Mouse (Mus musculus): ENCODE results near the gene Morn2. TPM values are rescaled to one million over a fixed set of nuclear protein-coding genes. Genes with fewer than 3 reads are reported as not detected.
A peak's percentile ranks its signal among the peaks of the same experiment; 100 is the strongest.
"Not testable (repeated sequence)": the region's sequence is repeated elsewhere in the genome, so short reads cannot be mapped to it uniquely, and the experiment has no call there.

Morn2 gene
- polyA plus RNA-seq (2012; rRNA removed) = 4.2 and 7.5 TPM in 2 replicates

DNA sequence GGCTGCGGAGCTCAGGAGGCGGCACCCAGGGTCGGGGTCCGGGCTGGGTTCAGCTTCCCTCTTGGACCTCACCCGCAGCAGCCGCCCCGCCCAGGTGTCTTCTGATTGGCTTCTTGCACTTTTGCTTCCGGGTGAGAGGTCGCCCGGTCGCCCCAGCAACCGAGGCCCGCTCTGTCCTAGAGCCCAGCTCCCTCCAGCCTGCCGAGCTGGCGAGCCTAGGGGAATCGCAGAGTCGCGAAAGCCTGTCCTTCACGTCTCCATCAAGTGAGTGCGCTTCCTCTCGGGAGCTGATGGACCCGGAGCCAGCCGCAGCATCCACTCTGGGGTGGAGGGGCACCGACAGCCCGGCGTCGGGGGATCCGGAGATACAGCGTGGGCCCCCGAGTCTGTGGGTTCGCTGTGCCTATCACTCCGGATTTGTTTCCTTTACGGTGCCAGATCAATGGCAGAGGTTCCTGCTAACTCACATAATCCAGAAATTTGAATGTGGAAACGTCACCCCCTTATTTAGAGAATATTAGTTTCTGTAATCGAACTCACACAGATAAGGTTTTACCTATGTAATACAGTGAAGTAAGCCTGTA lies at the start of gene Morn2, which contains the start of gene Dhx57:
Gene Morn2, plus strand, starts transcription at position 130 of the 584 bp plus-strand sequence.
Gene Dhx57, minus strand, starts transcription at position 403 of the 584 bp plus-strand sequence.
- H3K4me3 ChIP-seq (replicated peaks; ENCODE audit: extremely low read depth, low read depth, low read length) = peak within 1 kb of the TSS; percentile 97
- 2% methylated on average over 35 of the region's 35 CpGs for WGBS

DNA sequence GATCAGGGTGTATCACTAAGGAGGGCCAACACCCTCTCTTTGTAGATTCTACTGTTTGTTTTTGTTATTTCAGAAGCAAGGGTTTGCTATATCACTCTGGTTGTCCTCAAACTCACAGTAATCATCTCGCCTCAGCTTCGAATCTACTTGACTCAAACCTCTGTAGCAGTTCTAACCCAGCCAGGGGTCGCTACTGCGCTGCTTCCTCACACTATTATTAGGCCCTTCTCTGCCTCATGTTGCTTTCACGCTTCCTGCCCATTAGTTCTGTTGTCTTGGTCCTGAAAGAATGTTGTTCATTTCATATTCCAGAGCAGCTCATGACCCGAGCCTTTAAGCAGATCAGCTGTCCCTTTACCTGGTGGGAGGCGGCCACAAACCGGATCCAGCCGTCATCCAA lies 48.4 kb upstream of the Morn2 start:
- Histone ChIP-seq H3K4me1 (ENCODE audit: control insufficient read depth, insufficient read depth, low read length) (no peaks in the 10 kb centered on the region), H3K4me3 (replicated peaks; ENCODE audit: extremely low read depth, low read depth, low read length) (no peak overlapping the region)
- WGBS = 86% methylated on average over 9 of the region's 9 CpGs
- no peak for TF ChIP-seq CTCF (IDR thresholded peaks at IDR 0.05; ENCODE audit: insufficient read depth, low read length)
- DNase-seq = no peak

More for the DNA sequence above, at the start of gene Morn2, which contains the start of gene Dhx57:
- peak; percentile 99 for DNase-seq
- TF ChIP-seq POLR2A (IDR thresholded peaks at IDR 0.05; ENCODE audit: borderline replicate concordance, extremely low read depth, low read depth, low read length) (peak; percentile 36; the same call in 1 of the 2 replicates), CTCF (IDR thresholded peaks at IDR 0.05; ENCODE audit: insufficient read depth, low read length) (no peak)
- H3K4me1 ChIP-seq (ENCODE audit: control insufficient read depth, insufficient read depth, low read length) = peaks cover 7% of the 10 kb centered on the region; the same call in 1 of the 2 replicates

DNA sequence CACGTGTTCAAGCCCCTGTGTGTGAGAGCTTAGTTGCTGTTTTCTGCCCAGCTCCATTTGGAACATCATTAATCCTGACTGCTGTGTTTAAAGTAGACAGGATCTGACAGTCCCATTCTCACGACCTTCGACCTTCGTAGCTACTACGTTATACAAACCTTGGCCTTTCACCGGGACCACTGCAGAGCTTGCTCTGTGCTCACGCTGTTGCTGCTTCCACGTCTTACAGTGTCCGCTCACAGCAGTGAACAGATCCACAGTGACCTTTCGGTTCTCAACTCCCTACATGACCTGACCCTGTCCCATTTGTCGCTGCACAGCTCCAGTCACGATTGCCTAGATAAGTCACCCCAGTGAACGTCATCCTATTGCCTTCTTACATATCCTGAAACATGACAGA lies 46.9 kb upstream of the Morn2 start:
- WGBS = 66% methylated on average over 13 of the region's 13 CpGs
- DNase-seq = no peak
- Histone ChIP-seq H3K4me3 (replicated peaks; ENCODE audit: extremely low read depth, low read depth, low read length) (no peak overlapping the region), H3K4me1 (ENCODE audit: control insufficient read depth, insufficient read depth, low read length) (no peaks in the 10 kb centered on the region)
- TF ChIP-seq POLR2A (IDR thresholded peaks at IDR 0.05; ENCODE audit: borderline replicate concordance, extremely low read depth, low read depth, low read length) = no peak
- TF ChIP-seq CTCF (IDR thresholded peaks at IDR 0.05; ENCODE audit: insufficient read depth, low read length) = no peak

DNA sequence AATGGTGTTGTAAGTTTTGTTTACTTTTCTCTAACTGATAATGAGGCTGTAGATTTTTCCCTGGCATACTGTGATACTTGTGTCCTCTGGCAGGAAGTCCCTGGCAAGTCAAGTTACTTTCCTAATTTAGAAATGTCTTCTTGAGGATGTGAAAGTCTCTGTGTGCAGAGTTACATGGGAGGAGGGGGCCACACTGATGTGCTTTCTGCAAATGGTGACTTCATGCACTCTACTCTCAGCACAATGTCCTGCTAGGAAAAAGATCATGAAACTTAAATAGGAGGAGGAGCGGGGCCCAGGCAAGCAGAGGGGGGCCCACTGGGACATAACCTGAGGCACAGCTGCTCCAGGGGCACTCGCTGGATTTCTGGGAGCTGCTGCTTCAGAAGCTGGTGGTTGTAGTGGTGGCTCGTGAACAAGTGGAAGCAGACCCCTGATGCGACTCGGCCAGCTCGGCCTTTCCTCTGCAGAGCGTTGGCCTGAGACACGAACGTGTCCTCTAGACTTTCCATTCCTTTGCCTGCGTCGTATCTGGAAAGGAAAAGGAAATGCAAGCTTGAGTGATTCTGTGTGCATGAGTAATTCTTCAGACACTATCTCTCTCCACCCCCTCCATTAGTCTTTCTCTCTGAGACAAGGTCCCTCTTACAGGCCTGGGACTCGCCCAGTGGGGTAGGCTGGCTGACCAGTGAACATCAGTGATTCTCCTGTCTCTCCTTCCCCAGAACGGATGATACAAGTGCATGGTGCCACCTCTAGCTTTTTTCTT lies 37.1 kb upstream of the Morn2 start:
- Histone ChIP-seq H3K4me3 (replicated peaks; ENCODE audit: extremely low read depth, low read depth, low read length) (no peak overlapping the region), H3K4me1 (ENCODE audit: control insufficient read depth, insufficient read depth, low read length) (peaks cover 13% of the 10 kb centered on the region)
- WGBS = 47% methylated on average over 13 of the region's 13 CpGs
- DNase-seq = no peak
- TF ChIP-seq CTCF (IDR thresholded peaks at IDR 0.05; ENCODE audit: insufficient read depth, low read length) (no peak), POLR2A (IDR thresholded peaks at IDR 0.05; ENCODE audit: borderline replicate concordance, extremely low read depth, low read depth, low read length) (no peak)

DNA sequence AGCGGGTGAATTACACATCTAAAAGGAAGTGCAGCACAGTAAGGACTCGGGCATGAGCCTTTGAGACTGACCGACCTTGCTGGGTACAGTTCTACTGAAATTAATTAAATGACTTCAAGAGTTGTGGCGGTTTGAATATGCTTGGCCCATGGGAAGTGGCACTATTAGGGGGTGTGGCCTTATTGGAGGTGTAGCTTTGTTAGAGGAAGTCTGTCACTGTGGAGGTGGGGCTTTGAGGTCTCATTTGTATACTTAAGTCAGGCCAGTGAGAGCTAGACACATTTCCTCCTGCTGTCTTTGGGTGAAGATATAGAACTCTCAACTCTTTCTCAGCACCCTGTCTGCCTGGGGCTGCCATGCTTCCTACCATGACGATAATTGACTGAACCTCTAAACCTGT lies 35.6 kb upstream of the Morn2 start:
- no peak for DNase-seq
- TF ChIP-seq POLR2A (IDR thresholded peaks at IDR 0.05; ENCODE audit: borderline replicate concordance, extremely low read depth, low read depth, low read length) (no peak), CTCF (IDR thresholded peaks at IDR 0.05; ENCODE audit: insufficient read depth, low read length) (no peak)
- Histone ChIP-seq H3K4me3 (replicated peaks; ENCODE audit: extremely low read depth, low read depth, low read length) (no peak overlapping the region), H3K4me1 (ENCODE audit: control insufficient read depth, insufficient read depth, low read length) (peaks cover 13% of the 10 kb centered on the region)
- WGBS = 95% methylated on average over 5 of the region's 5 CpGs

DNA sequence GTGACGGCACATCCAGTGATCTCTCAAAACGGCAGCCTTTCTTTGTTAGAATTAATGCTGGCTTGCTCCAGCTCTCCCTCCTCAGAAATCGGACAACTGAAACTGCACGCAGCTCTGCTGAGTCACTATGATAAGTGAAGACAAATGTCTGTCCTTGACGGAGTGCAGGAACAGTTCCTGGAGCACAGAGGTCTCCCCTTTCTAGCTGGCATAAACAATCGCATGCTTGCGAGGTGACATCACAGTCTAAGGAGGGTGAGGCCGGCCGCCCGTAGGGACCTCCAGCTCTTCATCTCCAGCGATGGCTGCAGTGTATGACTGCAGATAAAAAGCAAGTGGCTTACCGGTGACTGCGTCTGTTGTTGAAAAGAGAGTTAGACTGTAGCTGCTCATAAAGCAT lies 34.8 kb upstream of the Morn2 start:
- DNase-seq = peak; percentile 48
- TF ChIP-seq POLR2A (IDR thresholded peaks at IDR 0.05; ENCODE audit: borderline replicate concordance, extremely low read depth, low read depth, low read length) (peak; percentile 39; the same call in 1 of the 2 replicates), CTCF (IDR thresholded peaks at IDR 0.05; ENCODE audit: insufficient read depth, low read length) (no peak)
- no peak overlapping the region for H3K4me3 ChIP-seq (replicated peaks; ENCODE audit: extremely low read depth, low read depth, low read length)
- 30% methylated on average over 13 of the region's 13 CpGs for WGBS
- H3K4me1 ChIP-seq (ENCODE audit: control insufficient read depth, insufficient read depth, low read length) = peaks cover 13% of the 10 kb centered on the region

DNA sequence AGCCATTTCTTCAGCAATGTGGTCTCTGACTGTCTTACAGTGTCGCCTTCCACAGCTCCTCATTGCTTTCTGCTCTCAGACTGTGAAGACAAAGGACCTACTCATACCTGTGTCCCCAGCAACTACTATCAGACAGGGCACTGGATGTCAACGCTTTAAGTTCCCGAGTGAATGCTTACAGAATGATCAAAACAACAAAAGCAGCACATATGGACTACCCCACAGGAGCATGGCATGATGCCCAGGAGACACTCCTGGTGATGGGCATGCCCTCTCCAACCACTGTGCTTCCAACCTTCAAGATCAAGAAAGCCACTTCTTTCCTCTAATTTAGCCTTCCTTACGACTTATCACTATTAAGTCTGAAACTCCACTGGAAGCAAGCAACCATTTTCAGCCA lies 22.9 kb upstream of the Morn2 start:
- 95% methylated on average over 4 of the region's 4 CpGs for WGBS
- H3K4me1 ChIP-seq (ENCODE audit: control insufficient read depth, insufficient read depth, low read length) = no peaks in the 10 kb centered on the region
- no peak for TF ChIP-seq CTCF (IDR thresholded peaks at IDR 0.05; ENCODE audit: insufficient read depth, low read length)
- no peak for TF ChIP-seq POLR2A (IDR thresholded peaks at IDR 0.05; ENCODE audit: borderline replicate concordance, extremely low read depth, low read depth, low read length)

DNA sequence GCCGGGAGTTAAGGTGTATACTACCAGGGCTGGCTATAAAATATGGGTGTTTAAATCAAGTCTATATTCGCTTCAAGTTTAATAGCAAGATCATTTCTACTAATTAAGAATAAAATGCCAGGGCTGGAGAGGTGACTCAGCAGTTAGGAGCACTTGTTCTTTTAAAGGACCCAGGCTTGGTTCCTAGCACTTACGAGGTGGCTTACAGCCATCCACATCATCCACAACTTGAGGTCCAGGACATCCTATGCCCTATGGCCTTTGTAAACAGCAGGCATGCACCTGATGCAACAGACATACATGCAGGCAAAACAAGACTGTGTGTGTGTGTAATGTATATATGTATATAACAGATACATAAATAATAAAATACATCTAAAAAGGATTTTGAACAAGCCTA lies 21.9 kb upstream of the Morn2 start:
- TF ChIP-seq CTCF (IDR thresholded peaks at IDR 0.05; ENCODE audit: insufficient read depth, low read length) (no peak), POLR2A (IDR thresholded peaks at IDR 0.05; ENCODE audit: borderline replicate concordance, extremely low read depth, low read depth, low read length) (no peak)
- WGBS = 97% methylated on average over 3 of the region's 3 CpGs
- Histone ChIP-seq H3K4me3 (replicated peaks; ENCODE audit: extremely low read depth, low read depth, low read length) (no peak overlapping the region), H3K4me1 (ENCODE audit: control insufficient read depth, insufficient read depth, low read length) (no peaks in the 10 kb centered on the region)
- no peak for DNase-seq

More for the DNA sequence above, 22.9 kb upstream of the Morn2 start:
- no peak for DNase-seq
- no peak overlapping the region for H3K4me3 ChIP-seq (replicated peaks; ENCODE audit: extremely low read depth, low read depth, low read length)

DNA sequence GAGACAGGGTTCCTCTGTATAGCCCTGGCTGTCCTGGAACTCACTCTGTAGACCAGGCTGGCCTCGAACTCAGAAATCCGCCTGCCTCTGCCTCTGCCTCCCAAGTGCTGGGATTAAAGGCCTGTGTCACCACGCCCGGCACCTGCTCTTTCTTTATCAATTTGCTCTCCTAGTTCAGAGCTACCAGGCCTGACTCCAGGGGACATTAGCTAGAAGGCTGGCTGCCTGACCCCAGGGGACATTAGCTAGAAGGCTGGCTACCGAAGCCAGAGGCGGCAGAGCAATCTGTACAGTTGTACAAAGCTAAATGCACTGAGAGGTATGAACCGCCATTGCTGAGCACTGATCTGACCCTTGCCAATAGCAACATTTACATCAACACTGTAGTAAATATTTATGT lies 19.4 kb upstream of the Morn2 start:
- H3K4me3 ChIP-seq (replicated peaks; ENCODE audit: extremely low read depth, low read depth, low read length); H3K4me1 ChIP-seq (ENCODE audit: control insufficient read depth, insufficient read depth, low read length); DNase-seq: not testable (repeated sequence)
- WGBS = 97% methylated on average over 7 of the region's 7 CpGs

DNA sequence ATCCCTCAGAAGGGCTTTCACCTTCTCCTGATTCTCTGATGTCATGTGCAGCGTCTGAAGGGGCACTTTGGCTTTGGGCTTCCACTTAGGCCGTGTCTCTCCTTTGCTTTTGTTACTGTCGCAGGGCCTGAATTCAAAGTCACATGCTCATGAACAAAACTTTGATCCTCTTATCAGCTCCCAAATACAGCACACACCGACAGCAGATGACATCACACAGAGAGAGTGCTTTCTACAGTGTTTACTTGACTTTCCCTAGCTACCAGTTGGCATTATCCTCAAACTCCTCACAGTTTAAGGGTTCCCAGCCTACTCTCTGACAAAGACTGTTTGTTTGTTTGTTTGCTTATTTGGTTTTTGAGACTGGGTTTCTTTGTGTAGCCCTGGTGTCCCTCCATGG lies 11.7 kb upstream of the Morn2 start:
- WGBS = 67% methylated on average over 4 of the region's 4 CpGs
- no peaks in the 10 kb centered on the region; the same call in 1 of the 2 replicates for H3K4me1 ChIP-seq (ENCODE audit: control insufficient read depth, insufficient read depth, low read length)
- no peak overlapping the region for H3K4me3 ChIP-seq (replicated peaks; ENCODE audit: extremely low read depth, low read depth, low read length)
- no peak for TF ChIP-seq POLR2A (IDR thresholded peaks at IDR 0.05; ENCODE audit: borderline replicate concordance, extremely low read depth, low read depth, low read length)
- no peak for DNase-seq

Data from lung, adult 2 months (tissue).